Mouse (Mus musculus): Measurements from ENCODE around the gene Snupn.
"Not testable (repeated sequence)": the region's sequence is repeated elsewhere in the genome, so short reads cannot be mapped to it uniquely, and the experiment has no call there.

DNA sequence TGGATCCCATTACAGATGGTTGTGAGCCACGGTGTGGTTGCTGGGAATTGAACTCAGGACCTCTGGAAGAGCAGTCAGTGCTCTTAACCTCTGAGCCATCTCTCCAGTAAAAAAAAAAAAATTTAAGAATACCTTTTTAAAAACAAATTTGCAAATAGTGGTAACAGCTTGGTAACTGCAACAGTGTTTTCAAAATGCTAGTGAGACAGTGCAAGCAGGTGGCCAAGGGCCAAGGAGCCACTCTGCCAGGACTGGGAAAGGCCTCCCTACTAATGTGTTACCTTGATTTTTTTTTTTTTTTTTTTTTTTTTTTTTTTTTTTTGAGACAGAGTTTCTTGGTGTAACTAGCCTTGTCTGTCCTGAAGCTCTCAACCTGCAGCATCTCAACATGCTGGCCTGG is 46.5 kb downstream of the Snupn start:
- TF ChIP-seq CTCF (IDR thresholded peaks at IDR 0.05; ENCODE audit: control insufficient read depth, insufficient read depth, insufficient read length); MAX (IDR thresholded peaks at IDR 0.05); MYOG (IDR thresholded peaks at IDR 0.05; ENCODE audit: control insufficient read depth, extremely low read depth, insufficient read length); CEBPB (IDR thresholded peaks at IDR 0.05; ENCODE audit: low read depth); FOSL1 (IDR thresholded peaks at IDR 0.05; ENCODE audit: insufficient read depth, low read length, poor library complexity, severe bottlenecking); USF1 (IDR thresholded peaks at IDR 0.05; ENCODE audit: low read depth): not testable (repeated sequence)
